Mouse (Mus musculus) ES-E14 (cell line): ENCODE results near the gene Map7d1. TPM values are rescaled to one million over a fixed set of nuclear protein-coding genes. Genes with fewer than 3 reads are reported as not detected.

Experiments
- DNase-seq: peaks from one replicate; pipeline ENCODE4 v3.0.0-alpha.2; 2013; ENCODE audit warnings: low read depth, low spot score
- H3K27ac ChIP-seq: 2 replicates; pipeline ENCODE4 v1.5.1; 2012; ENCODE audit warnings: low read depth, mild to moderate bottlenecking, low read length, moderate library complexity, mixed read lengths; ENCODE audit not compliant: poor library complexity, insufficient read depth, severe bottlenecking
- H3K36me3 ChIP-seq: 2 replicates; pipeline ENCODE4 v1.6.1; 2012; ENCODE audit warnings: mild to moderate bottlenecking, low read length, moderate library complexity, mixed read lengths; ENCODE audit not compliant: control insufficient read depth, poor library complexity, insufficient read depth, severe bottlenecking
- H3K4me1 ChIP-seq, 2 experiments: fragments of 150-350 bp in 1 of 2; sonication (generic) in 1 of 2; 2 replicates each; pipeline ENCODE4 v1.6.1; 2012; ENCODE audit warnings: low read length in 2 of 2, mild to moderate bottlenecking in 1 of 2, mixed read lengths in 1 of 2; ENCODE audit not compliant: control insufficient read depth in 2 of 2, insufficient read depth in 2 of 2, poor library complexity in 1 of 2
- H3K4me3 ChIP-seq, 2 experiments: fragments of 150-350 bp in 1 of 2; sonication (generic) in 1 of 2; 2 replicates each; pipeline ENCODE4 v1.5.1; 2012; ENCODE audit warnings: low read length in 2 of 2, low read depth in 1 of 2, mild to moderate bottlenecking in 1 of 2, mixed read lengths in 1 of 2; ENCODE audit not compliant: insufficient read depth in 1 of 2, poor library complexity in 1 of 2, severe bottlenecking in 1 of 2
- H3K9ac ChIP-seq: 2 replicates; pipeline ENCODE4 v1.6.1; 2012; ENCODE audit warnings: low read depth, mild to moderate bottlenecking, low read length, mixed read lengths; ENCODE audit not compliant: poor library complexity, insufficient read depth, severe bottlenecking
- H3K9me3 ChIP-seq: fragments of 150-350 bp; sonication (generic); 2 replicates; pipeline ENCODE4 v1.6.1; 2012; ENCODE audit warnings: low read depth, mild to moderate bottlenecking, low read length; ENCODE audit not compliant: control insufficient read depth, insufficient read depth
- CHD2 ChIP-seq: IDR thresholded peaks from 2 replicates; pipeline ENCODE4 v1.6.1; 2014; ENCODE audit warnings: mild to moderate bottlenecking, low read depth, low read length, inconsistent platforms
- HCFC1 ChIP-seq: IDR thresholded peaks from 2 replicates; pipeline ENCODE4 v1.6.1; 2012; ENCODE audit warnings: low read length, inconsistent platforms, borderline replicate concordance; ENCODE audit not compliant: insufficient read depth
- MAFK ChIP-seq: IDR thresholded peaks from 2 replicates; pipeline ENCODE4 v1.6.1; 2014; ENCODE audit warnings: mild to moderate bottlenecking, low read depth, low read length, inconsistent platforms; ENCODE audit not compliant: insufficient read depth
- ZC3H11A ChIP-seq: IDR thresholded peaks from 2 replicates; pipeline ENCODE4 v1.6.1; 2012; ENCODE audit warnings: low read depth, mild to moderate bottlenecking, inconsistent platforms, low read length, borderline replicate concordance
- ZNF384 ChIP-seq: IDR thresholded peaks from 2 replicates; pipeline ENCODE4 v1.6.1; 2012; ENCODE audit warnings: low read depth, low read length, inconsistent platforms
- in situ Hi-C, 2 experiments: fragments of 600-800 bp; cut with MboI; formaldehyde crosslinking; loops; one replicate each; pipeline ENCODE4 v1.15.1; 2025; ENCODE audit warnings: low sequenced_read_pairs in 2 of 2, inconsistent platforms in 1 of 2; ENCODE audit not compliant: unreplicated experiment in 2 of 2
- total RNA-seq: library from RNA; depleted of rRNA; stranded (reverse); fragments of 300-350 nt; gene quantifications from 2 replicates; pipeline ENCODE4 v1.2.3, GENCODE M21; 2012

Map7d1 gene
- total RNA-seq, 1 experiment, result 27.1 TPM

- no peak overlapping the region for H3K4me3 ChIP-seq
- in situ Hi-C loops, result no loop called here
- H3K9me3 ChIP-seq, result no peaks in the 10 kb centered on the region
- H3K9ac ChIP-seq, result no peak overlapping the region
- H3K4me1 ChIP-seq, result peaks cover 0 to 29% of the 10 kb centered on the region in 2 experiments; a peak in 3 of 4 replicates
- TF ChIP-seq MAFK, result no peak
- H3K36me3 ChIP-seq, result peaks cover 44% of the 10 kb centered on the region
- no peak for DNase-seq
- H3K27ac ChIP-seq, result no peak overlapping the region
Measured at GRCm38 (mm10) chr4:126237721-126238242, 18.4 kb downstream of the Map7d1 start.

- Histone ChIP-seq H3K4me1 (peaks cover 0 to 21% of the 10 kb centered on the region in 2 experiments; a peak in 3 of 4 replicates), H3K4me3 (peak overlapping the region; percentile 54 to 65), H3K9me3 (no peaks in the 10 kb centered on the region), H3K27ac (no peak overlapping the region), H3K36me3 (peaks cover 48% of the 10 kb centered on the region), H3K9ac (peak overlapping the region; percentile 17)
- TF ChIP-seq ZC3H11A (no peak), HCFC1 (no peak), ZNF384 (no peak), CHD2 (no peak), MAFK (no peak)
- in situ Hi-C loops, result no loop called here
- no peak for DNase-seq
Measured at GRCm38 (mm10) chr4:126236467-126237280, 19.5 kb downstream of the Map7d1 start.

GRCm38 (mm10) chr4:126235191-126235590 is 21.0 kb downstream of the Map7d1 start:
- no peak overlapping the region for H3K27ac ChIP-seq
- H3K9ac ChIP-seq, result no peak overlapping the region
- TF ChIP-seq MAFK (no peak), ZNF384 (no peak), CHD2 (no peak), ZC3H11A (no peak), HCFC1 (no peak)
- no peak overlapping the region for H3K4me3 ChIP-seq
- H3K36me3 ChIP-seq, result peaks cover 44% of the 10 kb centered on the region
- DNase-seq, result no peak
- H3K4me1 ChIP-seq, result peaks cover 0 to 22% of the 10 kb centered on the region in 2 experiments; a peak in 3 of 4 replicates
- in situ Hi-C loops, result no loop called here
- no peaks in the 10 kb centered on the region for H3K9me3 ChIP-seq

- H3K36me3 ChIP-seq, result peaks cover 40% of the 10 kb centered on the region
- peak overlapping the region; percentile 60 for H3K9ac ChIP-seq
- in situ Hi-C loops, result no loop called here
- H3K4me1 ChIP-seq, result peaks cover 0 to 26% of the 10 kb centered on the region in 2 experiments; a peak in 3 of 4 replicates
- TF ChIP-seq ZC3H11A (no peak), CHD2 (no peak), ZNF384 (no peak), HCFC1 (no peak)
- H3K9me3 ChIP-seq, result no peaks in the 10 kb centered on the region
- H3K27ac ChIP-seq, result no peak overlapping the region
- H3K4me3 ChIP-seq, result peak overlapping the region; percentile 59 to 80
- DNase-seq, result no peak
Measured at GRCm38 (mm10) chr4:126234496-126235175, 21.5 kb downstream of the Map7d1 start.
